Mouse (Mus musculus): ENCODE measurements around the gene Mapk6. TPM values are rescaled to one million over a fixed set of nuclear protein-coding genes. Genes with fewer than 3 reads are reported as not detected.
"Not testable (repeated sequence)": the region's sequence is repeated elsewhere in the genome, so short reads cannot be mapped to it uniquely, and the experiment has no call there.

Gene Mapk6
- polyA plus RNA-seq, 1 experiment from 2014 or later = 217 TPM

DNA sequence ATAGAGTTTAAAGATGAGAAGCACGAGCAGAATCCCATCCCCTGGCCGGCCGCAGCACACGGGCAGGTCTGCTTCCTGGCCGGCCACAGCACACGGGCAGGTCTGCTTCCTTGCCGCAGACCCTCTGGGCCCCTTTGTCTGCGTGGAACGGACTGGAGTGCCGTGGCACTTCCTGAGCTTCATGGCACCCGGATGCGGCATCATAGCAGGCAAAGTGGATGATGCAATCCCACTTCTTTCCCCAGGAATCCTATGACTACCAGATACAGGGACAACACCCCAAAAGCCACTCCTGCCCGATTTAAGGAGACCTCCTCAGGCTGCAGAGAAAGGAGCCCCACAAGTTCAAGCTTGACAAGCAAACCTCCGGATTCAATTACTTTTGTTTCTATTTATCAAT is 27.0 kb downstream of the Mapk6 start:
- ATAC-seq (ENCODE audit: low FRiP score) (no peak), DNase-seq (ENCODE audit: low spot score) (no peak)
- no peak overlapping the region for H3K27ac ChIP-seq (ENCODE audit: low read depth, low read length)
- H3K4me1 ChIP-seq (replicated peaks; ENCODE audit: control insufficient read depth, insufficient read depth, low read length) = no peaks in the 10 kb centered on the region
- H3K9ac ChIP-seq (ENCODE audit: low read depth, low read length) = no peak overlapping the region
- 94% methylated on average over 14 of the region's 14 CpGs for WGBS
- H3K4me3 ChIP-seq (ENCODE audit: low read depth, low read length) = no peak overlapping the region
- H3K27me3 ChIP-seq (ENCODE audit: control insufficient read depth, insufficient read depth, low read length) = no peaks in the 10 kb centered on the region
- no peak overlapping the region for H3K4me2 ChIP-seq (replicated peaks; ENCODE audit: low read depth, low read length)
- peaks cover 3% of the 10 kb centered on the region; the same call in 1 of the 2 replicates for H3K36me3 ChIP-seq (ENCODE audit: control insufficient read depth, insufficient read depth, low read length)
- H3K9me3 ChIP-seq (ENCODE audit: control insufficient read depth, low read length) = no peaks in the 10 kb centered on the region

DNA sequence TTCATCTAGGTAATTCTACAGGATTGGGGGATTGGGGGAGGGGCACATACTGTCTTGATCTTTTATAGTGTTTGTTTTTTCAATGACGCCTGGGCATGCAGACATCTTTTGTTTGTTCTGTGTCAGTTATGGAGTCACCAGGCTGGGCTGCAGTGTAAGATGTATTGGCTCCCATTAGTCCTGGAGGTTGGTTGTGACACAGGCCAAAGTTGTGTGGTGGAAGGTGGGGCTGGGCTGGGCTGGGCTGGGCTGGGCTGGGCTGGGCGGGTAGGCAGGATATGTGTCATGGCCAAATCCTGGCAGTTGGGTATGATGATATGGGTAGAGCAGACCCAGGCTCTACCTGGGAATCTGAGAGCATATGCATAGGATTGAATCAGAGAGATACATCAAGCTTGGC is 31.0 kb downstream of the Mapk6 start:
- H3K27ac ChIP-seq (ENCODE audit: low read depth, low read length) = no peak overlapping the region
- H3K36me3 ChIP-seq (ENCODE audit: control insufficient read depth, insufficient read depth, low read length) = no peaks in the 10 kb centered on the region
- DNase-seq (ENCODE audit: low spot score) = no peak
- no peak overlapping the region for H3K9ac ChIP-seq (ENCODE audit: low read depth, low read length)
- no peak overlapping the region for H3K4me2 ChIP-seq (replicated peaks; ENCODE audit: low read depth, low read length)
- H3K9me3 ChIP-seq (ENCODE audit: control insufficient read depth, low read length) = no peaks in the 10 kb centered on the region
- no peaks in the 10 kb centered on the region for H3K27me3 ChIP-seq (ENCODE audit: control insufficient read depth, insufficient read depth, low read length)
- H3K4me3 ChIP-seq (ENCODE audit: low read depth, low read length) = no peak overlapping the region
- WGBS = 96% methylated on average over 2 of the region's 2 CpGs
- no peaks in the 10 kb centered on the region for H3K4me1 ChIP-seq (replicated peaks; ENCODE audit: control insufficient read depth, insufficient read depth, low read length)
- ATAC-seq (ENCODE audit: low FRiP score) = no peak

DNA sequence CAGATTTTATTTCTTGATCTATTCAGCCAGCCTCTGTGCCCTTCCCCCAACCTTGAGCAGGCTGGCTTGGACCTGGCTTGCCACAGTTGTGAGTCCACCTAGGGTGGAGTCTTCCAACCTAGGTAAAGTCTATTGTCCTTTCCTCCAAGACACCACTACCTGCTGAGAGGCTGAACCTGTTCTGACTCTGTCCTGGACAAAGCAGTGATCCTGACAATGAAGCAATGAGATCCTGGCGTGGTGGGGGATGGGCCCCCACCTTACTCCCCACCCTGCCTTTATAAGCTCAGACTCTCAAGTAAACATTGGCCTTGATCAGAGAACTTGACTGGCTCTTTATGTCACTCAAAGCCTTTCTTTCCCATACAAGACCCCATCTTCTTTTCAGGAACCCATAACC is 33.4 kb downstream of the Mapk6 start:
- 62% methylated on average over 1 of the region's 1 CpGs for WGBS
- no peak for ATAC-seq (ENCODE audit: low FRiP score)
- Histone ChIP-seq H3K4me2 (replicated peaks; ENCODE audit: low read depth, low read length) (no peak overlapping the region), H3K36me3 (ENCODE audit: control insufficient read depth, insufficient read depth, low read length) (no peaks in the 10 kb centered on the region), H3K4me1 (replicated peaks; ENCODE audit: control insufficient read depth, insufficient read depth, low read length) (no peaks in the 10 kb centered on the region), H3K27ac (ENCODE audit: low read depth, low read length) (no peak overlapping the region), H3K9me3 (ENCODE audit: control insufficient read depth, low read length) (no peaks in the 10 kb centered on the region), H3K27me3 (ENCODE audit: control insufficient read depth, insufficient read depth, low read length) (no peaks in the 10 kb centered on the region), H3K9ac (ENCODE audit: low read depth, low read length) (no peak overlapping the region), H3K4me3 (ENCODE audit: low read depth, low read length) (no peak overlapping the region)
- no peak for DNase-seq (ENCODE audit: low spot score)

GRCm38 (mm10) chr9:75375606-75376005 is 34.2 kb downstream of the Mapk6 start:
- DNase-seq (ENCODE audit: low spot score) (no peak), ATAC-seq (ENCODE audit: low FRiP score) (no peak)
- H3K27ac ChIP-seq (ENCODE audit: low read depth, low read length) = no peak overlapping the region
- no peak overlapping the region for H3K4me3 ChIP-seq (ENCODE audit: low read depth, low read length)
- WGBS = 96% methylated on average over 9 of the region's 9 CpGs
- no peaks in the 10 kb centered on the region for H3K36me3 ChIP-seq (ENCODE audit: control insufficient read depth, insufficient read depth, low read length)
- no peak overlapping the region for H3K9ac ChIP-seq (ENCODE audit: low read depth, low read length)
- H3K27me3 ChIP-seq (ENCODE audit: control insufficient read depth, insufficient read depth, low read length) = no peaks in the 10 kb centered on the region
- no peaks in the 10 kb centered on the region for H3K9me3 ChIP-seq (ENCODE audit: control insufficient read depth, low read length)
- H3K4me2 ChIP-seq (replicated peaks; ENCODE audit: low read depth, low read length) = no peak overlapping the region
- no peaks in the 10 kb centered on the region for H3K4me1 ChIP-seq (replicated peaks; ENCODE audit: control insufficient read depth, insufficient read depth, low read length)

GRCm38 (mm10) chr9:75368779-75369178 is 41.0 kb downstream of the Mapk6 start:
- 79% methylated on average over 3 of the region's 3 CpGs for WGBS
- Histone ChIP-seq H3K4me3 (ENCODE audit: low read depth, low read length) (no peak overlapping the region), H3K4me1 (replicated peaks; ENCODE audit: control insufficient read depth, insufficient read depth, low read length) (no peaks in the 10 kb centered on the region), H3K27me3 (ENCODE audit: control insufficient read depth, insufficient read depth, low read length) (no peaks in the 10 kb centered on the region), H3K36me3 (ENCODE audit: control insufficient read depth, insufficient read depth, low read length) (no peaks in the 10 kb centered on the region), H3K27ac (ENCODE audit: low read depth, low read length) (no peak overlapping the region), H3K9ac (ENCODE audit: low read depth, low read length) (no peak overlapping the region), H3K4me2 (replicated peaks; ENCODE audit: low read depth, low read length) (no peak overlapping the region), H3K9me3 (ENCODE audit: control insufficient read depth, low read length) (no peaks in the 10 kb centered on the region)
- DNase-seq (ENCODE audit: low spot score) (no peak), ATAC-seq (ENCODE audit: low FRiP score) (no peak)

DNA sequence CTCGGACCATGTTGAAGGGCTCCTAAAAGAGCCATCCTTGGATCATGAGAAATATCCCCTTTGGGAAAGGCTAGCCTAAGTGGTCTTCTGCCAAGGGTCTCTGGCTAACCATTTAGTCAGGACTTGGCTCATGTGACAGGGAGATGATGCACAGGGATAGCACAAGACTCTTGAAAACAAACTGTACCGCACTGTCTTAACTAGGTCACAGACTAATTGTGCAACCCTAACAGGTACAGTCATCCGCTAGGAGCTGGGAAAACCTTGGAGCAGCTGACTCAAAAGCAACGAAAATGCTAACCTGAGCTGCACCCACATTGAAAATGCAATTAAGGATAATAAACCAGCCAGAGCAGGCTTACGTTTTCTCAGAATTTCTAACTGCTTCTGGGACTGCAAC is 43.6 kb downstream of the Mapk6 start:
- no peaks in the 10 kb centered on the region for H3K36me3 ChIP-seq (ENCODE audit: control insufficient read depth, insufficient read depth, low read length)
- DNase-seq (ENCODE audit: low spot score) = no peak
- no peaks in the 10 kb centered on the region for H3K27me3 ChIP-seq (ENCODE audit: control insufficient read depth, insufficient read depth, low read length)
- no peak overlapping the region for H3K9ac ChIP-seq (ENCODE audit: low read depth, low read length)
- no peak for ATAC-seq (ENCODE audit: low FRiP score)
- H3K4me2 ChIP-seq (replicated peaks; ENCODE audit: low read depth, low read length) = no peak overlapping the region
- no peak overlapping the region for H3K27ac ChIP-seq (ENCODE audit: low read depth, low read length)
- H3K4me1 ChIP-seq (replicated peaks; ENCODE audit: control insufficient read depth, insufficient read depth, low read length) = no peaks in the 10 kb centered on the region
- 79% methylated on average over 5 of the region's 5 CpGs for WGBS
- no peaks in the 10 kb centered on the region for H3K9me3 ChIP-seq (ENCODE audit: control insufficient read depth, low read length)
- no peak overlapping the region for H3K4me3 ChIP-seq (ENCODE audit: low read depth, low read length)

- DNase-seq (ENCODE audit: low spot score) = no peak
- H3K27me3 ChIP-seq (ENCODE audit: control insufficient read depth, insufficient read depth, low read length) = no peaks in the 10 kb centered on the region
- no peak overlapping the region for H3K4me3 ChIP-seq (ENCODE audit: low read depth, low read length)
- ATAC-seq (ENCODE audit: low FRiP score) = no peak
- H3K27ac ChIP-seq (ENCODE audit: low read depth, low read length) = no peak overlapping the region
- H3K9ac ChIP-seq (ENCODE audit: low read depth, low read length) = no peak overlapping the region
- WGBS = 82% methylated on average over 4 of the region's 4 CpGs
- no peaks in the 10 kb centered on the region for H3K36me3 ChIP-seq (ENCODE audit: control insufficient read depth, insufficient read depth, low read length)
- no peaks in the 10 kb centered on the region for H3K9me3 ChIP-seq (ENCODE audit: control insufficient read depth, low read length)
- no peaks in the 10 kb centered on the region for H3K4me1 ChIP-seq (replicated peaks; ENCODE audit: control insufficient read depth, insufficient read depth, low read length)
- no peak overlapping the region for H3K4me2 ChIP-seq (replicated peaks; ENCODE audit: low read depth, low read length)
Observed at GRCm38 (mm10) chr9:75365195-75365594, 44.6 kb downstream of the Mapk6 start.

- ATAC-seq (ENCODE audit: low FRiP score); H3K36me3 ChIP-seq (ENCODE audit: control insufficient read depth, insufficient read depth, low read length); H3K4me3 ChIP-seq (ENCODE audit: low read depth, low read length); H3K9me3 ChIP-seq (ENCODE audit: control insufficient read depth, low read length); H3K4me2 ChIP-seq (replicated peaks; ENCODE audit: low read depth, low read length); DNase-seq (ENCODE audit: low spot score); H3K4me1 ChIP-seq (replicated peaks; ENCODE audit: control insufficient read depth, insufficient read depth, low read length); H3K9ac ChIP-seq (ENCODE audit: low read depth, low read length); H3K27me3 ChIP-seq (ENCODE audit: control insufficient read depth, insufficient read depth, low read length); H3K27ac ChIP-seq (ENCODE audit: low read depth, low read length): not testable (repeated sequence)
- 75% methylated on average over 7 of the region's 7 CpGs for WGBS
Observed at GRCm38 (mm10) chr9:75363702-75364101, 46.1 kb downstream of the Mapk6 start.

GRCm38 (mm10) chr9:75363001-75363400 is 46.8 kb downstream of the Mapk6 start:
- WGBS = 82% methylated on average over 5 of the region's 5 CpGs
- Histone ChIP-seq H3K4me1 (replicated peaks; ENCODE audit: control insufficient read depth, insufficient read depth, low read length) (no peaks in the 10 kb centered on the region), H3K4me2 (replicated peaks; ENCODE audit: low read depth, low read length) (no peak overlapping the region), H3K27me3 (ENCODE audit: control insufficient read depth, insufficient read depth, low read length) (no peaks in the 10 kb centered on the region), H3K27ac (ENCODE audit: low read depth, low read length) (no peak overlapping the region), H3K9ac (ENCODE audit: low read depth, low read length) (no peak overlapping the region), H3K9me3 (ENCODE audit: control insufficient read depth, low read length) (no peaks in the 10 kb centered on the region), H3K36me3 (ENCODE audit: control insufficient read depth, insufficient read depth, low read length) (no peaks in the 10 kb centered on the region), H3K4me3 (ENCODE audit: low read depth, low read length) (no peak overlapping the region)
- no peak for ATAC-seq (ENCODE audit: low FRiP score)
- no peak for DNase-seq (ENCODE audit: low spot score)
